8 mouse cellular contexts compared by ENCODE assay signal in the genomic region with DNA sequence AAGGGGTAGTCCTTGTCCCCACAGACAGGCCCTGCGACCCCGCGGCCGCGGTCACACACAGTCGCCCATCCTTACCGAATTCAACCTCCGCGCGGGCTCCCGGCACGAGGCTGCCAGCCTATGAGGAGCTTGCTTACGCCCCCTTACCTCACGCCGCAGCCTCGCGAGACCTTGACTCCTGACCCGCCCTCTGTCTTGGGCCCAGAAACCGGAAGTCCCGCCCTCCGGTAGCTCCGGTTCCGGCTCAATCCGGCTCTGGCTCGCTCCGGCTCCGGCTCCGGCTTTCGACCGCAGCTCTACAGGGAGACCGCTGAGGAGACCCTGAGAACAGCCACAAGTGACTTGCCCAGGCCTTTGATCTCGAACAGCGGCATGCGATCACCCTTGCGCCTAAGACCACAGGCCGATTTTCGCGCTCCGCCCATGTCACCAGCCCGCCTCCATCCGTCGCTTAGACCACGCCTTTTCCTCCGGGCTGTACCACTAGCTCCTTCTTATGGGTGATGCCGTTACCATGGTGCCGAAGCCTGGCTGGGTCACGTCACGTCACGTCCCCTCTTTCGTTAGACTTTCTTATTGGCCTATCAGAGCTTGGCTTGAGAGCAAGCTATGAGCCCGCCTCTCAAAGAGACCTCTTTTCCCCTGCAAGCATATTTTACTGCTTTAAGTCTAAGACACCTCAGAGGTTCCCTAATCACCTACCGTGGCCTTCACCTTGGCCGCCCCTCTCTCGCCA. TPM values are rescaled to one million over a fixed set of nuclear protein-coding genes. Genes with fewer than 3 reads are reported as not detected.
A peak's percentile ranks its signal among the peaks of the same experiment; 100 is the strongest.
DNase-seq lines count a peak whose midpoint lies in the region; ATAC-seq and TF ChIP-seq lines count a peak whose summit lies in the region.

A gene (minus strand): TSS at position 454 of the 736 bp plus-strand sequence.

- peak within 1 kb of the TSS; percentile 79 for H3K4me3 ChIP-seq in bone marrow, adult 2 months (replicated peaks; ENCODE audit: control insufficient read depth, low read depth, low read length)
- peak within 1 kb of the TSS; percentile 61 for H3K4me3 ChIP-seq in embryonic facial prominence, embryonic 15.5 days (replicated peaks)
- H3K4me3 ChIP-seq in limb, embryonic 14.5 days (replicated peaks; ENCODE audit: low read length), result peak within 1 kb of the TSS; percentile 54
- H3K4me3 ChIP-seq in midbrain, postnatal 0 days (ENCODE audit: low read depth, low read length), result peak within 1 kb of the TSS; percentile 46

- TF ChIP-seq POLR2A in bone marrow, adult 2 months (IDR thresholded peaks at IDR 0.05; ENCODE audit: borderline replicate concordance, control insufficient read depth, low read depth, low read length), result no peak
- TF ChIP-seq POLR2A in limb, embryonic 14.5 days (IDR thresholded peaks at IDR 0.05; ENCODE audit: borderline replicate concordance, extremely low read depth, insufficient read depth, insufficient read length), result no peak

- peak within 1 kb of the TSS; percentile 42; the same call in 1 of the 2 replicates for H3K9ac ChIP-seq in embryonic facial prominence, embryonic 15.5 days
- peak within 1 kb of the TSS; percentile 61 for H3K9ac ChIP-seq in limb, embryonic 14.5 days (ENCODE audit: low read depth, low read length, severe bottlenecking)
- H3K9ac ChIP-seq in midbrain, postnatal 0 days (replicated peaks; ENCODE audit: low read length, poor library complexity, severe bottlenecking), result peak within 1 kb of the TSS; percentile 55; the same call in 1 of the 2 replicates

- peak; percentile 99 for ATAC-seq in embryonic facial prominence, embryonic 15.5 days (ENCODE audit: insufficient number of reproducible peaks, low FRiP score, low TSS enrichment, low read depth)
- ATAC-seq in limb, embryonic 14.5 days (ENCODE audit: low FRiP score, low read depth), result peak; percentile 98
- ATAC-seq in midbrain, postnatal 0 days (ENCODE audit: low FRiP score), result peak; percentile 100

- H3K27ac ChIP-seq in bone marrow, adult 2 months (ENCODE audit: control insufficient read depth, insufficient read depth, low read depth, low read length, poor library complexity), result peak within 1 kb of the TSS; percentile 92
- H3K27ac ChIP-seq in embryonic facial prominence, embryonic 15.5 days (replicated peaks), result peak within 1 kb of the TSS; percentile 83
- H3K27ac ChIP-seq in limb, embryonic 14.5 days (replicated peaks; ENCODE audit: low read depth, low read length), result peak within 1 kb of the TSS; percentile 88
- H3K27ac ChIP-seq in midbrain, postnatal 0 days (ENCODE audit: low read depth, low read length), result peak within 1 kb of the TSS; percentile 85

- TF ChIP-seq CTCF in bone marrow, adult 2 months (IDR thresholded peaks at IDR 0.05; ENCODE audit: control insufficient read depth, insufficient read depth, low read length), result no peak
- no peak for TF ChIP-seq CTCF in midbrain, postnatal 0 days (IDR thresholded peaks at IDR 0.05)

- H3K27me3 ChIP-seq in embryonic facial prominence, embryonic 15.5 days, result no peaks in the 10 kb centered on the region
- no peaks in the 10 kb centered on the region for H3K27me3 ChIP-seq in limb, embryonic 14.5 days (ENCODE audit: control insufficient read depth, insufficient read depth, low read length)
- no peaks in the 10 kb centered on the region for H3K27me3 ChIP-seq in midbrain, postnatal 0 days (ENCODE audit: insufficient read depth, low read length)

- peak within 1 kb of the TSS; percentile 71 for H3K4me2 ChIP-seq in embryonic facial prominence, embryonic 15.5 days (replicated peaks)
- peak within 1 kb of the TSS; percentile 63 for H3K4me2 ChIP-seq in limb, embryonic 14.5 days (replicated peaks; ENCODE audit: low read depth, low read length, severe bottlenecking)
- peak within 1 kb of the TSS; percentile 61 for H3K4me2 ChIP-seq in midbrain, postnatal 0 days (ENCODE audit: low read depth, low read length, poor library complexity, severe bottlenecking)

- peak; percentile 96 for DNase-seq in 416B (ENCODE audit: low read depth)
- peak; percentile 93 for DNase-seq in heart, adult 8-10 months (ENCODE audit: low spot score)
- peak; percentile 96 for DNase-seq in kidney, adult 9 months
- peak; percentile 94 for DNase-seq in limb, embryonic 14.5 days (ENCODE audit: low spot score)
- peak; percentile 96 for DNase-seq in midbrain, postnatal 0 days (ENCODE audit: low spot score)
- peak; percentile 80 to 86 for DNase-seq in spleen, postnatal 14 days (ENCODE audit: low spot score in 2 of 2)

- H3K4me1 ChIP-seq in bone marrow, adult 2 months (ENCODE audit: control insufficient read depth, insufficient read depth, low read length), result no peaks in the 10 kb centered on the region
- 0 out of 2 replicates have a peak, but pooled peaks cover 3% of the 10 kb centered on the region for H3K4me1 ChIP-seq in embryonic facial prominence, embryonic 15.5 days
- no peaks in the 10 kb centered on the region for H3K4me1 ChIP-seq in limb, embryonic 14.5 days (ENCODE audit: control insufficient read depth, insufficient read depth, low read length)
- no peaks in the 10 kb centered on the region for H3K4me1 ChIP-seq in midbrain, postnatal 0 days (ENCODE audit: insufficient read depth, low read length)

- no peaks in the 10 kb centered on the region for H3K9me3 ChIP-seq in embryonic facial prominence, embryonic 15.5 days (replicated peaks)
- H3K9me3 ChIP-seq in limb, embryonic 14.5 days (ENCODE audit: control insufficient read depth, low read length), result no peaks in the 10 kb centered on the region
- H3K9me3 ChIP-seq in midbrain, postnatal 0 days (ENCODE audit: low read length), result no peaks in the 10 kb centered on the region

- WGBS in bone marrow, adult 2 months, result 19% methylated on average over 53 of the region's 54 CpGs
- WGBS in embryonic facial prominence, embryonic 15.5 days, result 21% methylated on average over 49 of the region's 54 CpGs
- 25% methylated on average over 53 of the region's 54 CpGs for WGBS in limb, embryonic 14.5 days
- 27% methylated on average over 48 of the region's 54 CpGs for WGBS in midbrain, postnatal 0 days

- no peaks in the 10 kb centered on the region for H3K36me3 ChIP-seq in embryonic facial prominence, embryonic 15.5 days
- 0 out of 2 replicates have a peak, but pooled peaks cover 2% of the 10 kb centered on the region for H3K36me3 ChIP-seq in limb, embryonic 14.5 days (ENCODE audit: control insufficient read depth, insufficient read depth, low read length)
- no peaks in the 10 kb centered on the region for H3K36me3 ChIP-seq in midbrain, postnatal 0 days (ENCODE audit: insufficient read depth, low read length)

RNA-seq across cellular contexts. Expression of the gene that starts here (rescaled TPM):
- polyA plus RNA-seq in bone marrow, adult 2 months (2011; ENCODE audit: insufficient read depth, insufficient read length, low replicate concordance, missing spikeins), result 5.2 and 9.1 TPM in 2 replicates
- 22.5 and 23.1 TPM in 2 replicates for polyA plus RNA-seq in embryonic facial prominence, embryonic 15.5 days (2015; fragmentation: Nextera tagmentation; extraction: Ambion mirVana)
- total RNA-seq in heart, adult 8-10 months (2022), result 1 to 10 TPM; 3.7 to 4.7 (median 4.3) TPM
- 19.8 and 23.3 TPM in 2 replicates for polyA plus RNA-seq in limb, embryonic 14.5 days (2012; rRNA removed)
- polyA plus RNA-seq in limb, embryonic 14.5 days (2014; fragmentation: Nextera tagmentation; extraction: Ambion mirVana), result 20.1 and 24.2 TPM in 2 replicates
- total RNA-seq in midbrain, postnatal 0 days (2014; rRNA removed), result 8.2 and 19.9 TPM in 2 replicates
- 13.6 and 16.7 TPM in 2 replicates for polyA plus RNA-seq in midbrain, postnatal 0 days (2015; fragmentation: Nextera tagmentation; extraction: Ambion mirVana)

Comparison
In these comparisons a context has a peak if more than half of its experiments do, and no peak if none do; other contexts are left out.
1. Peak in every context shown above with its lines: DNase-seq, ATAC-seq, H3K4me3 ChIP-seq and H3K27ac ChIP-seq.